Mouse (Mus musculus): ENCODE measurements around the gene Tpk1. TPM values are rescaled to one million over a fixed set of nuclear protein-coding genes. Genes with fewer than 3 reads are reported as not detected.
"Not testable (repeated sequence)": the region's sequence is repeated elsewhere in the genome, so short reads cannot be mapped to it uniquely, and the experiment has no call there.

The Tpk1 gene
- polyA plus RNA-seq, 1 experiment from 2014 or later: 4.9 TPM

DNA sequence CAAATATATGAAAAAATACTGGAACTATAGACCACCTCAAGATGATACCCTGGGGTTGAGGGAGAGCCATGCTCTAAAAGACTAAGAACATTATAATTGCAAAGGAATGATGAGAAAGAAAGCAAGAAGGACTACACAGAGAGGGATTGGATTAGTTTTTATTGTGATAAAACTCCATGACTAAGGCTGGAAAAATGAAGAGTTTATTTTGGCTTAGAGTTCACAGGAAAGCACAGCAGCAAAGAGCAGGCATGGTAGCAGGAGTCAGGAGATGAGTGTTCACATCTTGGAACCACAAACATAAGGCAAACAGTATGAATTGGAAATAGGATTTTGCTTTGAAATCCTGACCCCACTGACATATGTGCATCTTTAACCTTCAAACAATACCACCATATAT, 33.2 kb downstream of the Tpk1 start:
- no peaks in the 10 kb centered on the region for H3K4me1 ChIP-seq (ENCODE audit: control insufficient read depth, insufficient read depth, low read length)
- ATAC-seq (ENCODE audit: low FRiP score) (no peak), DNase-seq (ENCODE audit: low spot score, missing footprints) (peak; percentile 60)
- H3K9me3 ChIP-seq (ENCODE audit: control insufficient read depth, low read length): no peaks in the 10 kb centered on the region
- H3K27ac ChIP-seq (ENCODE audit: low read depth, low read length): no peak overlapping the region
- no peak overlapping the region for H3K9ac ChIP-seq (ENCODE audit: low read length)
- H3K4me2 ChIP-seq: no peak overlapping the region
- H3K27me3 ChIP-seq (ENCODE audit: control insufficient read depth, insufficient read depth, low read length): no peaks in the 10 kb centered on the region
- H3K4me3 ChIP-seq (ENCODE audit: low read depth, low read length): no peak overlapping the region
- no peaks in the 10 kb centered on the region for H3K36me3 ChIP-seq (ENCODE audit: control insufficient read depth, insufficient read depth, low read length)

- H3K4me3 ChIP-seq (ENCODE audit: low read depth, low read length); H3K27ac ChIP-seq (ENCODE audit: low read depth, low read length): not testable (repeated sequence)
- 90% methylated on average over 6 of the region's 6 CpGs for WGBS
Observed at GRCm38 (mm10) chr6:43623448-43623847, 42.6 kb downstream of the Tpk1 start.

GRCm38 (mm10) chr6:43619258-43619657, 46.8 kb downstream of the Tpk1 start:
- H3K27me3 ChIP-seq (ENCODE audit: control insufficient read depth, insufficient read depth, low read length): no peaks in the 10 kb centered on the region
- no peaks in the 10 kb centered on the region for H3K9me3 ChIP-seq (ENCODE audit: control insufficient read depth, low read length)
- WGBS: 83% methylated on average over 3 of the region's 3 CpGs
- H3K4me3 ChIP-seq (ENCODE audit: low read depth, low read length): no peak overlapping the region
- ATAC-seq (ENCODE audit: low FRiP score) (no peak), DNase-seq (ENCODE audit: low spot score, missing footprints) (no peak)
- H3K9ac ChIP-seq (ENCODE audit: low read length): no peak overlapping the region
- no peak overlapping the region for H3K27ac ChIP-seq (ENCODE audit: low read depth, low read length)
- H3K36me3 ChIP-seq (ENCODE audit: control insufficient read depth, insufficient read depth, low read length): no peaks in the 10 kb centered on the region
- H3K4me2 ChIP-seq: no peak overlapping the region
- H3K4me1 ChIP-seq (ENCODE audit: control insufficient read depth, insufficient read depth, low read length): no peaks in the 10 kb centered on the region

More at GRCm38 (mm10) chr6:43623448-43623847, 42.6 kb downstream of the Tpk1 start:
- H3K9ac ChIP-seq (ENCODE audit: low read length); H3K9me3 ChIP-seq (ENCODE audit: control insufficient read depth, low read length); H3K4me2 ChIP-seq; DNase-seq (ENCODE audit: low spot score, missing footprints); ATAC-seq (ENCODE audit: low FRiP score); H3K4me1 ChIP-seq (ENCODE audit: control insufficient read depth, insufficient read depth, low read length); H3K36me3 ChIP-seq (ENCODE audit: control insufficient read depth, insufficient read depth, low read length); H3K27me3 ChIP-seq (ENCODE audit: control insufficient read depth, insufficient read depth, low read length): not testable (repeated sequence)

DNA sequence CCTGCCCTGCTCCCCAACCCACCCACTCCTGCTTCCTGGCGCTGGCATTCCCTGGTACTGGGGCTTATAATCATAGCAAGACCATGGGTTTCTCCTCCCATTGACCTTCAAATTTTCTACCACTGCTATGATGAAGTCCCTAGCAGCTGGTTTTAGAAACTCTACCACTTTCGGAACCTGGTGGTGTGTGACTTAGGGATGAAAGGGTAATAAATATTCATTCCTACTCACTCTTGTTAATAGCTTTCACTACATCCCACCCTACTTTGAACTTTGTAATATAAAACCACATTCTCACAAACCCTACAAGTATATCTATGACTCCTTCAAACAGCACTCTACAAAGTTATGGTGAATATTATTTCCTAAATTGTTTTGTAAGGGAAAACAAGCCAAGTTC, 54.3 kb downstream of the Tpk1 start:
- Histone ChIP-seq H3K27ac (ENCODE audit: low read depth, low read length) (no peak overlapping the region), H3K27me3 (ENCODE audit: control insufficient read depth, insufficient read depth, low read length) (no peaks in the 10 kb centered on the region), H3K4me2 (no peak overlapping the region), H3K4me3 (ENCODE audit: low read depth, low read length) (no peak overlapping the region), H3K4me1 (ENCODE audit: control insufficient read depth, insufficient read depth, low read length) (no peaks in the 10 kb centered on the region), H3K9ac (ENCODE audit: low read length) (no peak overlapping the region), H3K9me3 (ENCODE audit: control insufficient read depth, low read length) (no peaks in the 10 kb centered on the region), H3K36me3 (ENCODE audit: control insufficient read depth, insufficient read depth, low read length) (no peaks in the 10 kb centered on the region)
- WGBS: 83% methylated on average over 2 of the region's 2 CpGs
- ATAC-seq (ENCODE audit: low FRiP score) (no peak), DNase-seq (ENCODE audit: low spot score, missing footprints) (no peak)

DNA sequence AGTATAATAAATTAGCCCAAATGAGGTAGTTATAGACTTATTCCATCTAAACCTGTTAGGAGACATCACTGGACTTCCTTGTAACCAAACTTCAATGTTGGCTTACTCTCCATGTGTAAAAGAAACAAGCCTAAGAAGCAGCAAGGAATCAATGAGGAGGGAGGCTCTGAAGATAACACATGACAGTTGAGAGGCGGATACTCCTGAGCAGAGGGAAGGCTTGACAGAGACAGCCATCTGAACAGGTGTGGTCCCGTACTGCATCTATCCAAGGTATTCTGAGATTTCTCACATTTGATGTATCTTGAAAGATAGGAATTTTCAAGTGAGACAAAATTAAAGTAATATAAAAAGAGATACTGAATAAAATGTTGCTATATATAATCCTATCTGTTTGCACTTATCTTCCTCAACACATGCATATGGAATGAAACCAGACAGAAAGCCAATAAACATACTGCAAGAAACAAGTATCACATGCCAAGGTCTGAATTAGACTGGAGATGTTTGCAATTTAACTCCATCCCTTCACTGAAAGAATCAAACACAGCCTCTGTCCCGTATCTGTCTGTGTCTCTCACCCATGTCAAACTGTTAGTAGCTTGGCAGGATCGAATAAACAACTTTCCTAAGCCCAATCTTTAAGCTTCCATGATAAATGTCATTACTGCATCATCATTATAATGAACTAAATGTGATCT, 75.1 kb downstream of the Tpk1 start:
- Histone ChIP-seq H3K9ac (ENCODE audit: low read length) (no peak overlapping the region), H3K27me3 (ENCODE audit: control insufficient read depth, insufficient read depth, low read length) (no peaks in the 10 kb centered on the region), H3K36me3 (ENCODE audit: control insufficient read depth, insufficient read depth, low read length) (no peaks in the 10 kb centered on the region), H3K4me3 (ENCODE audit: low read depth, low read length) (no peak overlapping the region), H3K9me3 (ENCODE audit: control insufficient read depth, low read length) (no peaks in the 10 kb centered on the region), H3K27ac (ENCODE audit: low read depth, low read length) (no peak overlapping the region), H3K4me1 (ENCODE audit: control insufficient read depth, insufficient read depth, low read length) (no peaks in the 10 kb centered on the region), H3K4me2 (no peak overlapping the region)
- DNase-seq (ENCODE audit: low spot score, missing footprints): no peak
- WGBS: 87% methylated on average over 4 of the region's 4 CpGs
- no peak for ATAC-seq (ENCODE audit: low FRiP score)

- DNase-seq (ENCODE audit: low spot score, missing footprints) (no peak), ATAC-seq (ENCODE audit: low FRiP score) (no peak)
- 95% methylated on average over 2 of the region's 2 CpGs for WGBS
Observed at GRCm38 (mm10) chr6:43585274-43585673, 80.8 kb downstream of the Tpk1 start.

DNA sequence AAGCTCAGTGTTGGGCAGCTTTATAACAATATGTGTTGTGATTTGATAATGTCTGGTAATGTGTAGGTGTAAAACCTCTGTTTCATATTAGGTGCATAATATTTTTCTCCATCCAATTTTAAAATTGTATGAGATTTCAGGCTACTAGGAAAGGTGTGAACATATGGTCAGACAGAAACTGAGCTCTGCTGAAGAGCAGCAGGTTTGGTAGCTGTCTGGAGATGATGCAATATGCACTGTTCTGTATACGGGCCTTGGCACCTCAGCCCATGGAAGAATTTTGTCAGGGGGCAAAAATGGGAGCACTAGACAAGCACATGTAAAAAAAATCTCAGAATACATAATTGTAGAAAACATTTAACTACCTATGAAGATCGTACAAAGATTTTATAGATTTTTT, 84.3 kb downstream of the Tpk1 start:
- no peaks in the 10 kb centered on the region for H3K36me3 ChIP-seq (ENCODE audit: control insufficient read depth, insufficient read depth, low read length)
- H3K27ac ChIP-seq (ENCODE audit: low read depth, low read length): no peak overlapping the region
- WGBS: 84% methylated on average over 2 of the region's 2 CpGs
- H3K9ac ChIP-seq (ENCODE audit: low read length): no peak overlapping the region
- H3K27me3 ChIP-seq (ENCODE audit: control insufficient read depth, insufficient read depth, low read length): no peaks in the 10 kb centered on the region
- ATAC-seq (ENCODE audit: low FRiP score): no peak
- no peak overlapping the region for H3K4me3 ChIP-seq (ENCODE audit: low read depth, low read length)
- no peaks in the 10 kb centered on the region for H3K9me3 ChIP-seq (ENCODE audit: control insufficient read depth, low read length)
- DNase-seq (ENCODE audit: low spot score, missing footprints): no peak
- no peak overlapping the region for H3K4me2 ChIP-seq
- H3K4me1 ChIP-seq (ENCODE audit: control insufficient read depth, insufficient read depth, low read length): no peaks in the 10 kb centered on the region

More at GRCm38 (mm10) chr6:43585274-43585673, 80.8 kb downstream of the Tpk1 start:
- H3K4me2 ChIP-seq: no peak overlapping the region
- no peaks in the 10 kb centered on the region for H3K9me3 ChIP-seq (ENCODE audit: control insufficient read depth, low read length)
- H3K4me3 ChIP-seq (ENCODE audit: low read depth, low read length): no peak overlapping the region
- no peaks in the 10 kb centered on the region for H3K27me3 ChIP-seq (ENCODE audit: control insufficient read depth, insufficient read depth, low read length)
- no peaks in the 10 kb centered on the region for H3K4me1 ChIP-seq (ENCODE audit: control insufficient read depth, insufficient read depth, low read length)
- no peak overlapping the region for H3K27ac ChIP-seq (ENCODE audit: low read depth, low read length)
- H3K36me3 ChIP-seq (ENCODE audit: control insufficient read depth, insufficient read depth, low read length): no peaks in the 10 kb centered on the region
- H3K9ac ChIP-seq (ENCODE audit: low read length): no peak overlapping the region

DNA sequence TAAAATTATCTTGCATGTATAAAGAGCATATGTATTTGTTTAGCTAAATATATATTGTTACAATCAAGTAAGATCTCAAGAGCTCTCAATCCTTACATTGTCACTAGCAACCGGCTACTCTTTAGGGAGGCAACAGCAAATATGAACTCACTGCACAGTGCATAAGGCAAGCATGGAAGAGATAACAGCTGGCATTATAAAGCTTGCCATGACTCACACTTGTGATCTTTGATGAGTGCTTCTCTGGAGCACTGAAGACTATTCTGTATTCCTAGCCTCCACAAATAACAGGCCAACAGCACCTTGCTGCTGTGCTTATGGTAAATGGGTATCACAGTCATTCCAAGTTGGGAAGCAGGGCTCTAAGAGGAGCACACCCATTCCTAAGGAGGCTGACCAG, 98.2 kb downstream of the Tpk1 start:
- Histone ChIP-seq H3K27ac (ENCODE audit: low read depth, low read length) (no peak overlapping the region), H3K4me3 (ENCODE audit: low read depth, low read length) (no peak overlapping the region), H3K4me1 (ENCODE audit: control insufficient read depth, insufficient read depth, low read length) (no peaks in the 10 kb centered on the region), H3K36me3 (ENCODE audit: control insufficient read depth, insufficient read depth, low read length) (no peaks in the 10 kb centered on the region), H3K9ac (ENCODE audit: low read length) (no peak overlapping the region), H3K27me3 (ENCODE audit: control insufficient read depth, insufficient read depth, low read length) (no peaks in the 10 kb centered on the region), H3K4me2 (no peak overlapping the region), H3K9me3 (ENCODE audit: control insufficient read depth, low read length) (no peaks in the 10 kb centered on the region)
- DNase-seq (ENCODE audit: low spot score, missing footprints) (no peak), ATAC-seq (ENCODE audit: low FRiP score) (no peak)
- WGBS: 87% methylated on average over 1 of the region's 1 CpGs

DNA sequence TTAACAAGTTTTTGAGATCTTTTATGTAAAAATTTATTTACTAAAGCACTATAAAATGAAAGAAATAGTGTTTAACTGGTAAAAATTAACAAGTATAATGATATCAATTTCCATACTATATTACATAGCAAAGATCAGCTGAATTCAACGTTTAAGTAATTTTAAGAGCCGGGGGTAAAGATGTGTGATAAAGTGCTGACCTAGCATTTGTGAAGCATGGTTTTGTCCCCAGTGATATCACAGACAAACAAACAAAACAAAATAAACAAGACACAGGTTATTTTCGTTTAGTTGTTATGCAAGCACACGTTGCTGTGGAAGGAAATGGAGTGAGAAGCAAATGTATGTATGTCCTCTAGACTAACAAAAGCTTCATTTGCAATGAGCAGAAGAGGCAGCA, 103.6 kb downstream of the Tpk1 start:
- no peak for ATAC-seq (ENCODE audit: low FRiP score)
- H3K9ac ChIP-seq (ENCODE audit: low read length): no peak overlapping the region
- H3K9me3 ChIP-seq (ENCODE audit: control insufficient read depth, low read length): no peaks in the 10 kb centered on the region
- WGBS: 87% methylated on average over 4 of the region's 4 CpGs
- no peaks in the 10 kb centered on the region for H3K36me3 ChIP-seq (ENCODE audit: control insufficient read depth, insufficient read depth, low read length)
- H3K4me1 ChIP-seq (ENCODE audit: control insufficient read depth, insufficient read depth, low read length): no peaks in the 10 kb centered on the region
- DNase-seq (ENCODE audit: low spot score, missing footprints): no peak
- H3K4me3 ChIP-seq (ENCODE audit: low read depth, low read length): no peak overlapping the region
- H3K4me2 ChIP-seq: no peak overlapping the region
- no peaks in the 10 kb centered on the region for H3K27me3 ChIP-seq (ENCODE audit: control insufficient read depth, insufficient read depth, low read length)
- no peak overlapping the region for H3K27ac ChIP-seq (ENCODE audit: low read depth, low read length)
